Mouse (Mus musculus) cerebellum, adult (tissue): Measurements from ENCODE around the gene Caln1.

ENCODE experiments used
- ATAC-seq: cut with Nextera tagmentation; 2 replicates; pipeline ENCODE4 v1.9.2; 2017; ENCODE audit warnings: mild to moderate bottlenecking, moderate library complexity, mixed read lengths; ENCODE audit not compliant: insufficient number of reproducible peaks, low FRiP score, low TSS enrichment

Gene Caln1

GRCm38 (mm10) chr5:130673092-130673491 is 303.8 kb downstream of the Caln1 start:
- peak; percentile 49; the same call in 1 of the 2 replicates for ATAC-seq

GRCm38 (mm10) chr5:130677895-130678294 is 308.6 kb downstream of the Caln1 start:
- no peak for ATAC-seq

GRCm38 (mm10) chr5:130685911-130686658 is 316.8 kb downstream of the Caln1 start:
- ATAC-seq: peak; percentile 58; the same call in 1 of the 2 replicates

- ATAC-seq: no peak
Measured at GRCm38 (mm10) chr5:130688385-130689138, 319.3 kb downstream of the Caln1 start.

GRCm38 (mm10) chr5:130691349-130691748 is 322.1 kb downstream of the Caln1 start:
- ATAC-seq: no peak

- no peak for ATAC-seq
Measured at GRCm38 (mm10) chr5:130699476-130699875, 330.2 kb downstream of the Caln1 start.

- ATAC-seq: peak; percentile 96
Measured at GRCm38 (mm10) chr5:130701777-130702176, 332.5 kb downstream of the Caln1 start.

- ATAC-seq: no peak
Measured at GRCm38 (mm10) chr5:130702361-130702760, 333.1 kb downstream of the Caln1 start.

GRCm38 (mm10) chr5:130704866-130705265 is 335.6 kb downstream of the Caln1 start:
- ATAC-seq: no peak

GRCm38 (mm10) chr5:130706202-130706855 is 337.1 kb downstream of the Caln1 start:
- ATAC-seq: no peak

- ATAC-seq: no peak
Measured at GRCm38 (mm10) chr5:130707755-130708154, 338.5 kb downstream of the Caln1 start.

GRCm38 (mm10) chr5:130708616-130709015 is 339.4 kb downstream of the Caln1 start:
- no peak for ATAC-seq

- no peak for ATAC-seq
Measured at GRCm38 (mm10) chr5:130711643-130712042, 342.4 kb downstream of the Caln1 start.

GRCm38 (mm10) chr5:130712281-130712680 is 343.0 kb downstream of the Caln1 start:
- no peak for ATAC-seq

- no peak for ATAC-seq
Measured at GRCm38 (mm10) chr5:130715181-130715580, 345.9 kb downstream of the Caln1 start.

GRCm38 (mm10) chr5:130718385-130718784 is 349.1 kb downstream of the Caln1 start:
- ATAC-seq: no peak

GRCm38 (mm10) chr5:130742171-130742570 is 372.9 kb downstream of the Caln1 start:
- ATAC-seq: peak; percentile 40; the same call in 1 of the 2 replicates

- no peak for ATAC-seq
Measured at GRCm38 (mm10) chr5:130757517-130757916, 388.3 kb downstream of the Caln1 start.

- ATAC-seq: peak; percentile 74; the same call in 1 of the 2 replicates
Measured at GRCm38 (mm10) chr5:130765784-130766183, 396.5 kb downstream of the Caln1 start.

GRCm38 (mm10) chr5:130771061-130771741 is 401.9 kb downstream of the Caln1 start:
- peak; percentile 66; the same call in 1 of the 2 replicates for ATAC-seq
